Mouse (Mus musculus): ENCODE results near the gene Mroh2a. TPM values are rescaled to one million over a fixed set of nuclear protein-coding genes. Genes with fewer than 3 reads are reported as not detected.

The Mroh2a gene
- 1 to 10 TPM; 1.2 to 2.9 TPM for total RNA-seq (2023)

GRCm38 (mm10) chr1:88226670-88227379 is at the start of gene Mroh2a:
Gene Mroh2a (plus strand): TSS chr1:88226986.

GRCm38 (mm10) chr1:88200456-88200855 is 26.3 kb upstream of the Mroh2a start, which contains the start of gene Ugt1a2:
Gene Ugt1a2 (plus strand): TSS chr1:88200601.

GRCm38 (mm10) chr1:88205294-88205922 is 21.4 kb upstream of the Mroh2a start, which contains the start of gene Dnajb3:
Gene Dnajb3 (minus strand): TSS chr1:88205782.

GRCm38 (mm10) chr1:88211812-88212211 is 15.0 kb upstream of the Mroh2a start, which contains the start of gene Ugt1a1:
Gene Ugt1a1 (plus strand): TSS chr1:88211959.

GRCm38 (mm10) chr1:88277098-88277817 is 50.5 kb downstream of the Mroh2a start, which contains the start of the genes Hjurp and Trpm8:
Gene Hjurp (minus strand): TSS chr1:88277633.
Gene Trpm8 (plus strand): TSS chr1:88277661.

Other genes with a start within 250 kb of the Mroh2a start
- 1 to 10 TPM; 5.2 to 6.6 TPM for gene Usp40, start 218.4 kb upstream of the Mroh2a start, total RNA-seq (2023)
- gene Ugt1a10, start 171.6 kb upstream of the Mroh2a start, total RNA-seq (2023) = not detected
- not detected for gene Ugt1a9, start 156.2 kb upstream of the Mroh2a start, total RNA-seq (2023)
- not detected for gene Ugt1a8, start 139.2 kb upstream of the Mroh2a start, total RNA-seq (2023)
- 100 to 1,000 TPM in 1 of 2 experiments, 10 to 100 TPM in 1; 93.1 to 108 TPM for gene Ugt1a7c, start 131.9 kb upstream of the Mroh2a start, total RNA-seq (2023)
- gene Ugt1a6b, start 123.7 kb upstream of the Mroh2a start, total RNA-seq (2023) = 10 to 100 TPM; 37.4 to 38.6 TPM
- 10 to 100 TPM; 33.4 to 34.3 TPM for gene Ugt1a6a, start 92.2 kb upstream of the Mroh2a start, total RNA-seq (2023)
- 10 to 100 TPM; 20.3 to 20.9 TPM for gene Ugt1a5, start 61.0 kb upstream of the Mroh2a start, total RNA-seq (2023)
- gene Ugt1a2, start 26.4 kb upstream of the Mroh2a start, total RNA-seq (2023) = 10 to 100 TPM; 10.2 to 11.9 TPM
- gene Dnajb3, start 21.2 kb upstream of the Mroh2a start, total RNA-seq (2023) = under 1 TPM in 1 of 2 experiments, not detected in 1; 0.33 TPM
- 10 to 100 TPM in 1 of 2 experiments, 1 to 10 TPM in 1; 9.5 to 10.5 TPM for gene Ugt1a1, start 15.0 kb upstream of the Mroh2a start, total RNA-seq (2023)
- 100 to 1,000 TPM; 180 to 205 TPM for gene Hjurp, start 50.6 kb downstream of the Mroh2a start, total RNA-seq (2023)
- not detected for gene Trpm8, start 50.7 kb downstream of the Mroh2a start, total RNA-seq (2023)
- gene Spp2, start 180.0 kb downstream of the Mroh2a start, total RNA-seq (2023) = not detected